Mouse (Mus musculus) MEL (cell line): ENCODE data around the gene Gm3285. TPM values are rescaled to one million over a fixed set of nuclear protein-coding genes. Genes with fewer than 3 reads are reported as not detected.

Source experiments
- DNase-seq: peaks from one replicate; pipeline ENCODE4 v3.0.0; 2011; ENCODE audit warnings: low read depth, low spot score
- H3K27ac ChIP-seq: 2 replicates; pipeline ENCODE4 v1.5.1; 2012; ENCODE audit warnings: low read depth, mild to moderate bottlenecking, control low read depth, low read length, moderate library complexity; ENCODE audit not compliant: control insufficient read depth
- H3K27me3 ChIP-seq, 2 experiments: fragments of 150-350 bp in 1 of 2; sonication (generic) in 1 of 2; 2 replicates each; pipeline ENCODE4 v1.6.1; 2012; ENCODE audit warnings: low read length in 2 of 2, mild to moderate bottlenecking in 2 of 2, improper control_type of control experiment in 1 of 2, moderate library complexity in 1 of 2; ENCODE audit not compliant: insufficient read depth in 2 of 2, control insufficient read depth in 1 of 2
- H3K36me3 ChIP-seq, 2 experiments: 2 replicates each; pipeline ENCODE4 v1.6.1; 2012 to 2014; ENCODE audit warnings: low read length in 2 of 2, improper control_type of control experiment in 1 of 2, inconsistent platforms in 1 of 2, mild to moderate bottlenecking in 1 of 2; ENCODE audit not compliant: insufficient read depth in 2 of 2, control insufficient read depth in 1 of 2
- H3K4me1 ChIP-seq, 2 experiments: fragments of 150-350 bp in 1 of 2; sonication (generic) in 1 of 2; 2 replicates each; pipeline ENCODE4 v1.6.1; 2012; ENCODE audit warnings: low read length in 2 of 2, improper control_type of control experiment in 1 of 2, mild to moderate bottlenecking in 1 of 2; ENCODE audit not compliant: insufficient read depth in 2 of 2, control insufficient read depth in 1 of 2
- H3K4me3 ChIP-seq, 2 experiments: fragments of 150-350 bp in 1 of 2; sonication (generic) in 1 of 2; 2 replicates each; pipeline ENCODE4 v1.5.1; 2012; ENCODE audit warnings: low read depth in 2 of 2, low read length in 2 of 2, mild to moderate bottlenecking in 2 of 2, moderate library complexity in 2 of 2, control low read depth in 1 of 2, improper control_type of control experiment in 1 of 2; ENCODE audit not compliant: control insufficient read depth in 1 of 2, insufficient read depth in 1 of 2
- H3K79me2 ChIP-seq: 2 replicates; pipeline ENCODE4 v1.6.1; 2012; ENCODE audit warnings: mild to moderate bottlenecking, low read length, moderate library complexity; ENCODE audit not compliant: control insufficient read depth, poor library complexity, insufficient read depth
- H3K9ac ChIP-seq: 2 replicates; pipeline ENCODE4 v1.6.1; 2012; ENCODE audit warnings: low read depth, mild to moderate bottlenecking, control low read depth, low read length, moderate library complexity; ENCODE audit not compliant: control insufficient read depth, poor library complexity, severe bottlenecking
- H3K9me3 ChIP-seq: fragments of 150-350 bp; sonication (generic); replicated peaks from 2 replicates; pipeline ENCODE4 v1.6.1; 2012; ENCODE audit warnings: mild to moderate bottlenecking, low read length, improper control_type of control experiment, moderate library complexity; ENCODE audit not compliant: insufficient read depth
- CTCF ChIP-seq, 3 experiments: IDR thresholded peaks in 2 of 3; conservative IDR thresholded peaks in 1 of 3; 2 replicates each; pipeline ENCODE4 v1.5.1; 2011 to 2012; ENCODE audit warnings: low read length in 3 of 3, low read depth in 2 of 3, mild to moderate bottlenecking in 2 of 3, improper control_type of control experiment in 1 of 3, inconsistent platforms in 1 of 3, mixed read lengths in 1 of 3, moderate library complexity in 1 of 3; ENCODE audit not compliant: control insufficient read depth in 1 of 3, insufficient read depth in 1 of 3, poor library complexity in 1 of 3, severe bottlenecking in 1 of 3
- EP300 ChIP-seq, 2 experiments: IDR thresholded peaks; 2 replicates each; pipeline ENCODE4 v1.6.1; 2011; ENCODE audit warnings: improper control_type of control experiment in 2 of 2, low read length in 2 of 2, low read depth in 1 of 2, mild to moderate bottlenecking in 1 of 2
- ETS1 ChIP-seq: IDR thresholded peaks from 2 replicates; pipeline ENCODE4 v1.6.1; 2012; ENCODE audit warnings: low read depth, mild to moderate bottlenecking, inconsistent platforms, low read length, improper control_type of control experiment, moderate library complexity
- KAT2A ChIP-seq: conservative IDR thresholded peaks from 2 replicates; pipeline ENCODE4 v1.6.1; 2012; ENCODE audit warnings: low read depth, low read length, improper control_type of control experiment, inconsistent platforms
- MAX ChIP-seq: IDR thresholded peaks from 2 replicates; pipeline ENCODE4 v1.6.1; 2011; ENCODE audit warnings: low read length, improper control_type of control experiment
- MAZ ChIP-seq: IDR thresholded peaks from 2 replicates; pipeline ENCODE4 v1.6.1; 2012; ENCODE audit warnings: low read depth, mild to moderate bottlenecking, inconsistent platforms, low read length, improper control_type of control experiment
- NELFE ChIP-seq: IDR thresholded peaks from 2 replicates; pipeline ENCODE4 v1.6.1; 2011; ENCODE audit warnings: low read depth, low read length, improper control_type of control experiment
- POLR2AphosphoS2 ChIP-seq: IDR thresholded peaks from 2 replicates; pipeline ENCODE4 v1.6.1; 2011; ENCODE audit warnings: low read length, improper control_type of control experiment
- RAD21 ChIP-seq: IDR thresholded peaks from 2 replicates; pipeline ENCODE4 v1.6.1; 2011; ENCODE audit warnings: mild to moderate bottlenecking, low read depth, low read length, improper control_type of control experiment
- RCOR1 ChIP-seq: IDR thresholded peaks from 2 replicates; pipeline ENCODE4 v1.6.1; 2012; ENCODE audit warnings: low read depth, mild to moderate bottlenecking, inconsistent platforms, low read length, improper control_type of control experiment
- SIN3A ChIP-seq: IDR thresholded peaks from 2 replicates; pipeline ENCODE4 v1.6.1; 2012; ENCODE audit warnings: low read length, improper control_type of control experiment, inconsistent platforms
- SMC3 ChIP-seq: IDR thresholded peaks from 2 replicates; pipeline ENCODE4 v1.6.1; 2011; ENCODE audit warnings: low read depth, low read length, improper control_type of control experiment
- UBTF ChIP-seq: IDR thresholded peaks from 2 replicates; pipeline ENCODE4 v1.6.1; 2012; ENCODE audit warnings: low read depth, mild to moderate bottlenecking, inconsistent platforms, low read length, improper control_type of control experiment, moderate library complexity, borderline replicate concordance; ENCODE audit not compliant: insufficient read depth
- ZC3H11A ChIP-seq: IDR thresholded peaks from 2 replicates; pipeline ENCODE4 v1.6.1; 2012; ENCODE audit warnings: low read depth, mild to moderate bottlenecking, inconsistent platforms, low read length, improper control_type of control experiment
- ZMIZ1 ChIP-seq: IDR thresholded peaks from 2 replicates; pipeline ENCODE4 v1.6.1; 2012; ENCODE audit warnings: low read depth, mild to moderate bottlenecking, inconsistent platforms, low read length, improper control_type of control experiment, moderate library complexity
- polyA plus RNA-seq, 2 experiments: library from polyadenylated mRNA; stranded (reverse) in 1 of 2; unstranded in 1 of 2; fragments of >175 nt in 1 of 2; fragments of >200 nt in 1 of 2; gene quantifications; 2 replicates each; pipeline versions ENCODE4 v1.2.1 to v1.2.4; 2012; ENCODE audit warnings: low replicate concordance in 2 of 2, low read depth in 1 of 2; ENCODE audit not compliant: insufficient read length in 2 of 2, insufficient read depth in 1 of 2, missing spikeins in 1 of 2
- total RNA-seq: library from RNA; depleted of rRNA; stranded (reverse); fragments of 300-350 nt; gene quantifications from 2 replicates; pipeline ENCODE4 v1.2.3, GENCODE M21; 2012

Gm3285 gene
- total and polyA plus RNA-seq, 3 experiments: not detected

DNA sequence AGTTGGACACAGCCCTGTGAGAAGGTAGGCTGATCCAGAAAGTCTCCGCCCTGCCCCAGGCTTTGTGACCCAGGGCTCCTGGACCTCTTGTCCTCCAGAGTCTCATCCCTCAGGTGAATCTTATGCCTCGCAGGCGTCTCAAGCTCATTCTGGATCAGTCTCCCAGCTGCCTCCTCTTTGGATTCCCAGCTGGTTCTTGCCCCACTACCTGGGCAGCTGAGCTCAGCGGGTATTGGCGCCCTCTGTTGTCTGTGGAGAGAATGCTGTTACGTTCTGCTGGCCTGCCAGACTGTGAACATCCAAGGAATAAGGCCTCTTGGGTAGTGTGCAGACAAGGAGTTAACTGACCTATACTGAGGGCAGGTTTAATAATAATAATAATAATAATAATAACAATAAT is 17.2 kb downstream of the Gm3285 start:
- Histone ChIP-seq H3K9ac (no peak overlapping the region), H3K36me3 (no peaks in the 10 kb centered on the region), H3K27ac (no peak overlapping the region), H3K4me3 (no peak overlapping the region), H3K79me2 (no peaks in the 10 kb centered on the region), H3K4me1 (0 out of 4 replicates have a peak, but pooled peaks cover 0 to 2% of the 10 kb centered on the region in 2 experiments), H3K9me3 (no peaks in the 10 kb centered on the region), H3K27me3 (no peaks in the 10 kb centered on the region)
- TF ChIP-seq MAX (no peak), ETS1 (no peak), ZC3H11A (no peak), SMC3 (peak; percentile 44), NELFE (no peak), CTCF (IDR thresholded peaks at IDR 0.05 in 2 of 3, conservative IDR thresholded peaks at IDR 0.05 in 1 of 3; ENCODE audit: control insufficient read depth in 1 of 3, insufficient read depth in 1 of 3, low read depth in 2 of 3, low read length in 3 of 3, poor library complexity in 1 of 3, severe bottlenecking in 1 of 3) (peak; percentile 43 to 71 (median 54)), RAD21 (peak; percentile 23)
- DNase-seq: peak; percentile 18

DNA sequence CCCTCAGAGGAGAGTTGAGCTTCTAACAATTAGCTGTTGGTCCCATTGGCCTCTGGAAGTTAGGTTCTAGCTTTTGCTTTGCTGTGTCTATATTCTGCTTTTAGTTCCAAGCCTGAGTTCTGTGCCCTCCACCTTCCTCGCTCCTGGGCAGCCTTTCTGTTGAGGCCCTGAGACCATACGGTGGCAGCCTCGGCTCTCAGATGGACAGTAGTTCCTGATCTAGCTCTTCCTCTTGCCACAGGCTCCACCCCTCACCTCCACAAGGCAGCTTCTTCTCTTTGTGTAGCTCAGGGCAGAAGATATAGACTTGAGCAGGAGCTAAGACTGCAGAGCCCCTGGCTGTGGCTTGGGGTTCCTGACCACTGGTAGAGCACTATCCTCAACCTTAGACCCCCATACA is 18.5 kb downstream of the Gm3285 start:
- H3K4me1 ChIP-seq: 0 out of 4 replicates have a peak, but pooled peaks cover 0 to 2% of the 10 kb centered on the region in 2 experiments
- H3K9me3 ChIP-seq: no peaks in the 10 kb centered on the region
- H3K27me3 ChIP-seq: no peaks in the 10 kb centered on the region
- no peaks in the 10 kb centered on the region for H3K79me2 ChIP-seq
- no peak overlapping the region for H3K4me3 ChIP-seq
- H3K27ac ChIP-seq: no peak overlapping the region
- TF ChIP-seq CTCF (IDR thresholded peaks at IDR 0.05 in 2 of 3, conservative IDR thresholded peaks at IDR 0.05 in 1 of 3; ENCODE audit: control insufficient read depth in 1 of 3, insufficient read depth in 1 of 3, low read depth in 2 of 3, low read length in 3 of 3, poor library complexity in 1 of 3, severe bottlenecking in 1 of 3) (peak in 2 of 3 experiments; percentile 34 to 42; a peak in 4 of 6 replicates), SMC3 (0 out of 2 replicates have a peak, but pooled peaks have one; percentile 17), SIN3A (no peak), POLR2AphosphoS2 (no peak), RCOR1 (no peak), RAD21 (peak; percentile 43), ETS1 (no peak), UBTF (no peak), MAZ (no peak), ZMIZ1 (no peak), KAT2A (no peak), NELFE (no peak), EP300 (IDR thresholded peaks at IDR 0.05; ENCODE audit: low read depth in 1 of 2, low read length in 2 of 2) (no peak)
- peak; percentile 41 for DNase-seq
- H3K36me3 ChIP-seq: no peaks in the 10 kb centered on the region
- no peak overlapping the region for H3K9ac ChIP-seq
